Mouse (Mus musculus): Measurements from ENCODE around the gene Elp1.

GRCm38 (mm10) chr4:56768913-56769312, 33.2 kb downstream of the Elp1 start:
- TF ChIP-seq CTCF (IDR thresholded peaks at IDR 0.05; ENCODE audit: extremely low read depth, insufficient read length, insufficient replicate concordance, low read depth, low read length) (no peak), POLR2A (IDR thresholded peaks at IDR 0.05; ENCODE audit: low read depth, low read length) (no peak)
